Mouse (Mus musculus) hindbrain, embryonic 12.5 days (tissue): ENCODE data around the gene Cpsf2. TPM values are rescaled to one million over a fixed set of nuclear protein-coding genes. Genes with fewer than 3 reads are reported as not detected.

ENCODE experiments used
- ATAC-seq: fragments of 200-750 bp; cut with Nextera tagmentation; 2 replicates; pipeline ENCODE4 v1.8.0; 2017; ENCODE audit warnings: moderate TSS enrichment; ENCODE audit not compliant: low FRiP score
- H3K27ac ChIP-seq: fragments of 300-500 bp; sonication (generic); 2 replicates; pipeline ENCODE4 v1.5.1; 2016; ENCODE audit warnings: mild to moderate bottlenecking
- H3K27me3 ChIP-seq: fragments of 300-500 bp; sonication (generic); 2 replicates; pipeline ENCODE4 v1.6.1; 2016; ENCODE audit warnings: mild to moderate bottlenecking
- H3K36me3 ChIP-seq: fragments of 300-500 bp; sonication (generic); 2 replicates; pipeline ENCODE4 v1.6.1; 2016; ENCODE audit warnings: mild to moderate bottlenecking
- H3K4me1 ChIP-seq: fragments of 300-500 bp; sonication (generic); 2 replicates; pipeline ENCODE4 v1.6.1; 2016
- H3K4me2 ChIP-seq: fragments of 300-500 bp; sonication (generic); replicated peaks from 2 replicates; pipeline ENCODE4 v1.6.1; 2016; ENCODE audit warnings: mild to moderate bottlenecking
- H3K4me3 ChIP-seq: fragments of 300-500 bp; sonication (generic); 2 replicates; pipeline ENCODE4 v1.5.1; 2016; ENCODE audit warnings: mild to moderate bottlenecking
- H3K9ac ChIP-seq: fragments of 300-500 bp; sonication (generic); 2 replicates; pipeline ENCODE4 v1.6.1; 2016; ENCODE audit warnings: mild to moderate bottlenecking, moderate library complexity
- H3K9me3 ChIP-seq: fragments of 300-500 bp; sonication (generic); replicated peaks from 2 replicates; pipeline ENCODE4 v1.6.1; 2016; ENCODE audit warnings: mild to moderate bottlenecking
- WGBS: fragments of 180-500 bp; shearing (Covaris S2); methylation state at CpG from one replicate; pipeline ENCODE4 v1.1.7; 2016; 5-methylcytosine and 5-hydroxymethylcytosine counted together
- polyA plus RNA-seq: library from polyadenylated mRNA; unstranded; fragments of >200 nt; fragmentation: Nextera tagmentation; extraction: Ambion mirVana; gene quantifications from 2 replicates; pipeline ENCODE4 v1.2.1, GENCODE M21; 2016

The Cpsf2 gene
- polyA plus RNA-seq, 1 experiment from 2014 or later = 34.2 TPM

DNA sequence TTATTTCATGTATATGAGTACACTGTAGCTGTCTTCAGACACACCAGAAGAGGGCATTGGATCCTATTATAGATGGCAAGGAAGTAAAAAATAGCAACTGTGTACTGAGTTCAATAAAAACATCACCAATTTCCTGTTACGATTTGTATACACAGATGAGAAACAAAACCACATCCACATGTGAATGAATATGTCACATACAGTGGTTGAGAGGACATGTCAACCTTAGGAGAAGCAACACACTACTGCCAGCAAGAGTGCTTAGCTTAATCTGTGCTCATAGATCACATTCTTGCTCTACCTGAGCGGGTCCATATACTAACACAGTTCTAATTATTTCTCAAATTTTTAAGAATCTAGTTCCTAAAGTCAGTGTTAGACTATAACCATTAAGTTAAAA is 4.5 kb upstream of the Cpsf2 start:
- WGBS = 94% methylated on average over 2 of the region's 2 CpGs
- H3K9ac ChIP-seq = no peak overlapping the region
- H3K9me3 ChIP-seq = no peaks in the 10 kb centered on the region
- no peaks in the 10 kb centered on the region for H3K27me3 ChIP-seq
- H3K4me2 ChIP-seq = no peak overlapping the region
- H3K4me3 ChIP-seq = no peak overlapping the region
- no peak overlapping the region for H3K27ac ChIP-seq
- no peak for ATAC-seq
- H3K36me3 ChIP-seq = peaks cover 26% of the 10 kb centered on the region; the same call in 1 of the 2 replicates
- peaks cover 10% of the 10 kb centered on the region; the same call in 1 of the 2 replicates for H3K4me1 ChIP-seq

DNA sequence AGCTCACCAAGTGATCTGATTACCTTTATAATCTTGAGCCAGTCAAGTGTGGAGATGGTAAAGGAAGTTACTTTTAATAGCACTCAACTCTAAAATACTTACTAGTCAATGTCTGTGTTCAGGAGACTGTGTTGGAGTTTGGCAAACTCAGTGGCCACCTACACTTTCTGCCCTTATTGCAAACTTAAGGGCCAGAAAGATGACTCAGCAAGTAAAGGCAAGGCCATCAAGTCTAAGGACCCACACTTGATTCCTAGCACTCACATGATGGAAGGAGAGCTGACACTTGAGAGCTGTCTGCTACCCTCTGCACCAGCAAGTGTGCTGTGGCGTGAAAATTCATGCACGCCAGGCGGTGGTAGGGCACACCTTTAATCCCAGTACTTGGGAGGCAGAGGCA is 3.6 kb upstream of the Cpsf2 start:
- Histone ChIP-seq H3K9ac (no peak overlapping the region), H3K4me1 (peaks cover 19% of the 10 kb centered on the region), H3K4me2 (no peak overlapping the region), H3K36me3 (peaks cover 23% of the 10 kb centered on the region; the same call in 1 of the 2 replicates), H3K4me3 (no peak overlapping the region), H3K9me3 (no peaks in the 10 kb centered on the region), H3K27me3 (no peaks in the 10 kb centered on the region), H3K27ac (no peak overlapping the region)
- no peak for ATAC-seq
- 98% methylated on average over 3 of the region's 3 CpGs for WGBS

DNA sequence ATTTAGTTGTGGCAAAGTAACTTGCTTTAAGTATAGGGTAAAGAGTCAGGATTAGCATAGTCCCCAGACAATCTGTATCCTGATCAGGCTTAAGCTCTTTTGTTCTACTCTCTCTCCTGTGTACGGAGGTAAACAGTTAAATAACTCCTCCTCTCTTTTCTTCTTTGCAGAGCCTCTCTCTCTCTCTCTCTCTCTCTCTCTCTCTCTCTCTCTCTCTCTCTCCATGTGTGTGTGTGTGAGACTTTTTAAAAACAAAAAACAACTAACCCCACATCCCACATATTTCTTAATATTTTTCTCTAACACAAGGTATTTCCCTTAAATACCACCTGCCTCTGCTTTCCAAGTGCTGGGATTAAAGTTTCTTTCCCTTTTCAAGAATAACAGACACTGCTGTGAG is 1.2 kb upstream of the Cpsf2 start:
- Histone ChIP-seq H3K4me1 (peaks cover 24% of the 10 kb centered on the region), H3K27me3 (no peaks in the 10 kb centered on the region), H3K9ac (peak overlapping the region; percentile 84), H3K27ac (peak overlapping the region; percentile 87), H3K36me3 (0 out of 2 replicates have a peak, but pooled peaks cover 9% of the 10 kb centered on the region), H3K4me2 (peak overlapping the region; percentile 78), H3K4me3 (peak overlapping the region; percentile 92), H3K9me3 (no peaks in the 10 kb centered on the region)
- no peak for ATAC-seq
- 17% methylated on average over 1 of the region's 1 CpGs for WGBS

DNA sequence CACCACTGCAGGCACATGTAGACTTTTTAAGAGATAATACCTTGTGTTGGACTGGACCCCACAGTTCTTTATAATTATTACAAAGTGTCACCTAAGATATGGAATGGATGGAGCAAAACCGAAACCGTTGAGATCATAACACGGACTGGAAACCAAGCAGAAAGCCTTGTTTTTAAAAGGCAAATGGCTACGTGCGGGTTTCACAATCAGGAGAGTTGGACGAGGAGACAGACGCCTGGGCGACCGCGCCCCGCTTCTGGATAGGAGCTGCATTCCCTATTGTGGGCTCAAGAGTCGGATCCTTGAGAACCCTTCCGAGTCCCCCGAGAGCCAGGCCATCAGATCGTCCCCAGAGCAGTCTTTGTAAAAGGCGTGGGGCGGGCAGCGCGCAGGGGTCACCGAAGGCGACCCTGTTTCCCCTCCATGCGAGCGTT is 604 bp upstream of the Cpsf2 start:
- Histone ChIP-seq H3K4me2 (peak overlapping the region; percentile 78), H3K4me3 (peak overlapping the region; percentile 92), H3K4me1 (peaks cover 24% of the 10 kb centered on the region), H3K9ac (peak overlapping the region; percentile 84), H3K27me3 (no peaks in the 10 kb centered on the region), H3K36me3 (0 out of 2 replicates have a peak, but pooled peaks cover 6% of the 10 kb centered on the region), H3K27ac (peak overlapping the region; percentile 87), H3K9me3 (no peaks in the 10 kb centered on the region)
- ATAC-seq = peak; percentile 80
- WGBS = under 1% methylated on average over 23 of the region's 23 CpGs

DNA sequence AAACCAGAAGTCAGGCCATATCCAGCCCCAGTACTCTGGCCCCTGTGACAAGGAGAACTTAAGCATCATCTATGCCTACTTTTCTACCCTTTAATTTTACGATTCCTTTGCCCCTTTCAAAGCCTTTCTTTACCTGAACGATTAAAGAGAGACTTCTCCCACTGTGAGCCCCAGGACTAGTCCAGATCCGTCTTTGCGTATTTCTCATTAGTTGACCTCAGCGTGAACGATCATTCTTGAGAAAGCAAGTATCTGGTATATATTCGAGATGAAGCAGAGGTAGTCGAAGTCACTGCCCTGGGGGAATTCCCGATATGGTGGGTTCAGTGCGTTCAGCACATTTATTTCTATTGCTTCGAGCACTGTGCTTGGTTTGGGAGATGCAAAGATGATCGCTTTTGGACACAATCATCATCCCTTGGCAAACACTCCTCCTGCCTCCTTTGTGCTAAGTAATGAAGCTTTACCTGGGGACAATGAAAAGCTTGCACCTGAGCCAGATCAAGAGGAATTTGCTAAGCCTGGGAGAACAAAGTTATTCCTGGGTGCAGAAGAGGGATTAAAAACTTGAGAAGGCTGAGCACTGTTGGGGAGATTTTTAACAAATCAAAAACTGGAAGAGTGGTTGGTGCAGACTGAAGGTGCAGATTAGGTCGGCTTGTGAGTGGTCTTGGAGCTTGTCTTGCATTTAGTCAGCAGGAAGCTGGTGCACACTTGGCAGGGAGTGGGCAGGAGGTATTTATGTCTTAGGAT is 1.0 kb downstream of the Cpsf2 start:
- no peak for ATAC-seq
- H3K27me3 ChIP-seq = no peaks in the 10 kb centered on the region
- H3K4me3 ChIP-seq = peak overlapping the region; percentile 92
- peak overlapping the region; percentile 78 for H3K4me2 ChIP-seq
- 27% methylated on average over 13 of the region's 13 CpGs for WGBS
- peak overlapping the region; percentile 84 for H3K9ac ChIP-seq
- H3K9me3 ChIP-seq = no peaks in the 10 kb centered on the region
- H3K4me1 ChIP-seq = peaks cover 24% of the 10 kb centered on the region
- 0 out of 2 replicates have a peak, but pooled peaks cover 7% of the 10 kb centered on the region for H3K36me3 ChIP-seq
- peak overlapping the region; percentile 87; the same call in 1 of the 2 replicates for H3K27ac ChIP-seq

DNA sequence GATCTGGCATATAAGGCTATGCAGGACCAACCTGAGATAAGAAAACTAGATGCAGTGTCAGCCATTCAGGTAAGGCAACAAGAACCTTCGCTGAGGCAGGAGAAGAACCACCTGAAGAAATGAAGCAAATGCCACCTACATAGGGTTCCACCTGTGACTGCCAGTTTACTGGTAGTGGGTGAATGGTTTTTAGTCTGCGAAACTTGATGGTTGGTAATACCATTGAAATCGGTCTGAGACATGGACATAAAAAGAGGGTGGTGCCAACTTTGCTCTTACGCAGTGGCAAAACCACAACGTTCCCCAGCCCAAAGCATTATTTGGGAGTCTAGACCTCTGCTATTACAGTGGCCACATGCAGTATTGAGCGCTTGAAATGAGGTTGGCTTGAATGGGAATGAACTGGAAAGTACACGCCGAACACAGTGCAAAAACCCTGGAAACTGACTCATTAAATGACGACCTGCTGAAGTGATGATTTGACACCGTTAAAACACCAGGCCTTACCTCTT is 1.7 kb downstream of the Cpsf2 start:
- H3K4me1 ChIP-seq = peaks cover 24% of the 10 kb centered on the region
- no peak overlapping the region for H3K27ac ChIP-seq
- H3K9ac ChIP-seq = peak overlapping the region; percentile 84; the same call in 1 of the 2 replicates
- ATAC-seq = no peak
- peak overlapping the region; percentile 78 for H3K4me2 ChIP-seq
- H3K27me3 ChIP-seq = no peaks in the 10 kb centered on the region
- WGBS = 93% methylated on average over 10 of the region's 10 CpGs
- 0 out of 2 replicates have a peak, but pooled peaks cover 10% of the 10 kb centered on the region for H3K36me3 ChIP-seq
- no peaks in the 10 kb centered on the region for H3K9me3 ChIP-seq
- H3K4me3 ChIP-seq = 0 out of 2 replicates have a peak overlapping the region, but pooled peaks have one; percentile 92

DNA sequence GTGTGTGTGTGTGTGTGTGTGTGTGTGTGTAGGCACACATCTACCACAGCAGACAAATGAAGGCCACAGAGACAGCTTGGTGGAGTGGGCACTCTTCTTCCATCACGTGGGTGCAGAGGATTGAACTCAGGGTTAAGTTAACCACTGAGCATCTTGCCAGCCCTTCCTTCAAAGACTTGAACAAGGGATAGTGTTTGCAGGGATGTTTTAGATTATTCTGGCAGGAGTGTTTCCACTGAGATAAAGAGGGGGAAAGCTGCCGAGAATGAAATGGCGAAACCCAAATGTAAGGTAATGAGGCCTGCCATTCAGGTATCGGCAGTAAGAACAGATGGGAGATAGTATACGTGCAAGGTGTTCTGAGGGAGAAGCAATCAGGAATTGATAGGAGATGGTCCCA is 2.4 kb downstream of the Cpsf2 start:
- Histone ChIP-seq H3K9me3 (no peaks in the 10 kb centered on the region), H3K9ac (no peak overlapping the region), H3K27me3 (no peaks in the 10 kb centered on the region), H3K27ac (no peak overlapping the region), H3K4me1 (peaks cover 24% of the 10 kb centered on the region), H3K4me2 (no peak overlapping the region), H3K36me3 (peaks cover 17% of the 10 kb centered on the region), H3K4me3 (no peak overlapping the region)
- no peak for ATAC-seq
- WGBS = 95% methylated on average over 5 of the region's 5 CpGs

DNA sequence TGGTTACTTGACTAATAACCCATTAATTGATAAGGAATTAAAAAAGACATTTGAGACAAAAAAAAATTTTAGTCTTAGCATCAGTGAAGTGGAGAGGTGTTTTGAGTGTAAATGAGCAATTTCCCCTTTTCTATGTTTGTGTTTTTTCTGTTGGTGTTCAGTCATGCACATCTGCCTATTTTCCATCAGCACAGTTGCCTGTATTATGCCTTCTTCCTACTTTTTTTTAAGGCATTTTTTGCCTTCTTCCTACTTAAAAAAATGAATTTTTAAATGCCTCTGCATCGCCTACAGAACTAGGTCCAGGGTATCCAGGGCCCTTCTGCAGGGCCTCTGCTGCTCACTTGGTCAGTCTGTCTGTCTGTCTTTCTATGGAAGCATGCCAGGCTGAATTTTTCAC is 2.8 kb downstream of the Cpsf2 start:
- Histone ChIP-seq H3K9ac (no peak overlapping the region), H3K27me3 (no peaks in the 10 kb centered on the region), H3K27ac (no peak overlapping the region), H3K4me3 (no peak overlapping the region), H3K4me2 (no peak overlapping the region), H3K9me3 (no peaks in the 10 kb centered on the region), H3K4me1 (peaks cover 21% of the 10 kb centered on the region), H3K36me3 (peaks cover 18% of the 10 kb centered on the region)
- ATAC-seq = no peak
- 91% methylated on average over 1 of the region's 1 CpGs for WGBS

DNA sequence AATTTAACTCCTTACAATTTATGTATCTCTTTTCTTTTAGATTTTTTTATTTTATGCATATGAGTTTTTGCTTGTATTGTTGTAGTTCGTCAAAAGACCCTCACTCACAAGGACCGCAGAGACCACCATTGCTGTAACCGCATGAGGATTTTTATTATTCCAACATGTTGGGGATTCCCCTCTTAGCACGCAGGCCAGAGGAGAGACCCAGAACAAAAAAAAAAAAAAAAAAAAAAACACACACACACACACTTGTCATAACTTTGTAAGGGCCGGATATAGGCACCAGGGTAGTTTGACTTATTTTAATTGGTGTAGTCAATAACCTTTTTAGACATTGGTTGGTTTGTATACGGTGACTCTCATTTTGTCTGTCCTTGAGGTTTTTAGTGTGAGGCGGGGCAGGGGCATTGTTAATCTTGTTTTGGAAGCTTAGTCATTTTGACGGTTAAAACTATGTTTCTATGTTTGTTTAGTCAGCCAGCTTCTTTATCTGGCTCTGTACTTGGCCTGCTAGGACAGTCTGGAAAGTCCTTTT is 3.5 kb downstream of the Cpsf2 start:
- Histone ChIP-seq H3K4me2 (no peak overlapping the region), H3K27me3 (no peaks in the 10 kb centered on the region), H3K9ac (no peak overlapping the region), H3K9me3 (no peaks in the 10 kb centered on the region), H3K4me3 (no peak overlapping the region), H3K27ac (no peak overlapping the region), H3K4me1 (peaks cover 20% of the 10 kb centered on the region), H3K36me3 (peaks cover 23% of the 10 kb centered on the region)
- 92% methylated on average over 8 of the region's 8 CpGs for WGBS
- ATAC-seq = no peak

DNA sequence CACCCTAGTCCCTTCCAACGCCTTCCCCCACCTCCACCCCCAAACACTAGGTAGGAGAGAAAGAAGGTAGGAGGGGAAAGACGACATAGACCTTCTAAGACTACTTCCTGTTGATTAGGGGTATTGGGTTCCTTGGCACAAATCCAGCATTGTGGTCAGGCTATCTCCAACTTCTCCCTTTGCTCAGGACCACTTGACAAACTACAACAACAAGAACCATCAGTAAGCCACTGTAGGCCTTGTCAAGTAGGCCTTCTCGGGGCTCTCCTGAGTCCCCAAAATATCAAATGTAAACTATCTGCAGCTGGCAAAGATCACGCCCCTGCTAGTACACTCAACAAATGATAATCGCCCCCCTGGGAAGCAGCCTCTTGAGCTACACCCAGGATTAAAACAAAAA is 4.5 kb downstream of the Cpsf2 start:
- H3K4me3 ChIP-seq = no peak overlapping the region

DNA sequence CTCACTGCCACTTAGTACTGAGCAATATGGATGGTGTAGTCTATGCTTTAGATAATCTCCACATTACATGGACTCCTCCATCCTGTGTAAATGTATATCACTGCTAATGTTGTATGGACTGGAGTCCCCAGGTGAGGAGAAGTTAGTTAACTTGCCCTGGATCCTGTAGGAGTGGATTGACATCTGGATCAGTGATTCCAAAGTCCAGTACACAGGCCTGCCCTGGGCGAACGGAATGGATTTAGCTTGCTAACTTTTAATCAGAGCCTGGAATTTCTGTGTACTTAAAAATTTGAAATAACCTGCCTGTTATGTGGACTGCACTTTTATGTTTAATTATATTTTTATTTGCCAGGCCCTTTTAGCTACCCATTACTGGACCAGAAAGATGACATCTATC is 5.8 kb downstream of the Cpsf2 start:
- Histone ChIP-seq H3K9me3 (no peaks in the 10 kb centered on the region), H3K4me1 (peaks cover 12% of the 10 kb centered on the region), H3K27me3 (no peaks in the 10 kb centered on the region), H3K27ac (no peak overlapping the region), H3K4me3 (no peak overlapping the region), H3K4me2 (no peak overlapping the region), H3K9ac (no peak overlapping the region), H3K36me3 (peaks cover 34% of the 10 kb centered on the region)
- ATAC-seq = no peak
- WGBS = 90% methylated on average over 2 of the region's 2 CpGs

More for the DNA sequence above, 4.5 kb downstream of the Cpsf2 start:
- peaks cover 13% of the 10 kb centered on the region for H3K4me1 ChIP-seq
- H3K36me3 ChIP-seq = peaks cover 31% of the 10 kb centered on the region
- no peak overlapping the region for H3K9ac ChIP-seq
- WGBS = 81% methylated on average over 5 of the region's 5 CpGs
- no peaks in the 10 kb centered on the region for H3K27me3 ChIP-seq
- H3K9me3 ChIP-seq = no peaks in the 10 kb centered on the region
- no peak overlapping the region for H3K4me2 ChIP-seq
- ATAC-seq = no peak
- no peak overlapping the region for H3K27ac ChIP-seq

DNA sequence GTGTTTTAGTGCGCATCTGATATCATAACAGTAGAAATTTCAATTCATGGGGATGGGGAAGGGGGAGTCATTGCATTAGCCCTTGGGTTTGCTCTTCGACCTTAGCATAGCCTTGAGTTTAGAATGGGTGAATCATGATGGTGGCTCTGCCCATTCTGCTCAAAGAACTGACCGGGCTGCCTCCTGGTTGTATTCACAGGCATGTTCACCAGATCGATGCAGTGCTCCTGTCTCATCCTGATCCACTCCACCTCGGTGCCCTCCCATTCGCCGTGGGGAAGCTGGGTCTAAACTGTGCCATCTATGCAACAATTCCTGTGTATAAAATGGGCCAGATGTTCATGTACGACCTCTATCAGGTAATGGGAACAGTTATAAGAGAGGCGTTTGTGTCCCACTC is 7.2 kb downstream of the Cpsf2 start:
- Histone ChIP-seq H3K4me2 (no peak overlapping the region), H3K4me3 (no peak overlapping the region), H3K36me3 (peaks cover 47% of the 10 kb centered on the region), H3K4me1 (no peaks in the 10 kb centered on the region), H3K9ac (0 out of 2 replicates have a peak overlapping the region, but pooled peaks have one; percentile 5), H3K27me3 (no peaks in the 10 kb centered on the region), H3K9me3 (no peaks in the 10 kb centered on the region), H3K27ac (no peak overlapping the region)
- ATAC-seq = no peak
- WGBS = 95% methylated on average over 9 of the region's 9 CpGs
